Mouse (Mus musculus) left cerebral cortex, adult 8-10 months (tissue): ENCODE measurements around the gene Gm28434. TPM values are rescaled to one million over a fixed set of nuclear protein-coding genes. Genes with fewer than 3 reads are reported as not detected.

Experiments
- DNase-seq, 2 experiments: peaks; one replicate each; pipeline ENCODE4 v3.0.0; 2022; ENCODE audit warnings: low spot score in 2 of 2
- total RNA-seq, 4 experiments: library from RNA; stranded (reverse); gene quantifications; 2 replicates each; pipeline ENCODE4 v1.2.4; 2022

Gene Gm28434
- total RNA-seq, result not detected

DNA sequence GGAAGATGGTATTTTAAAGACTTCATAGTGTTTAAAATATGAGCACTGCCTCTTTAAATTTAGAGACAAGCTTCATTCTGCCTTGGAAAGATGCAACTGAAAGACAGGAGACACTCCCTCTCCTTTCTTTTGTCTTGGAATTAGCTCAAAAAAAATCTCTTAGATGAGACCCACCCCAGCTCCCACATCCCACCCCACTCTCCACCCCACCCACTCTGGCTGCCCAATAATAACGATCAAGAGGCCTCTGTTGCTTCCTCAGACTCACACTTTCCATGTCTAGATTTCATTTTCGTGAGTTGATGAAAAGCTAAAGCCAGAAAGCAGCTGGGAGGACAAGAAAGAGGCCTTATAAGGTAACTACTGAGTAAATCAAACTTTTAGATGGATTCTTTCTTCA, at the start of gene Gm28434, which contains the start of gene 2310003L06Rik:
Gene Gm28434, plus strand, starts transcription at position 317 of the 400 bp plus-strand sequence.
Gene 2310003L06Rik, plus strand, starts transcription at position 259 of the 400 bp plus-strand sequence.
- no peak for DNase-seq

DNA sequence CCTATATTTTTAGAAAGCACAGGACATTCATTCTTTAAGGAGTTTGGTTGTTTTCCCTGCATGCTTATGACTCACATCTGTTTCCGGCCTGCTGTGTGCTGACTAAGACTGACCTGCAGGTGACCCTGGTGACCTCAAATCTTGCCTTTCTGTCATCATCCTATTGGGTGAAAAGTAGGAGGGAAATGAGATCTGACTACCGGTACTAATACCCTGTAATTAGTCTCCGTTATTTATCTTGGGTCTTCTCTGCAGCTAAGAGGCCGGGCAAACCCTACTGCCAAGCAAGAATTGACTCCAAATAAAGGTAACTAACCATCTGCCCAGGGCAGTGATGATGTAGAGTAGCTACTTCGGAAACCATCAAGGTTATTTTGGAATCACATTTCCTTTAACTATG, 43.9 kb upstream of the Gm28434 start, which contains the start of gene Csn3:
Gene Csn3, plus strand, starts transcription at position 208 of the 400 bp plus-strand sequence.
- no peak for DNase-seq

DNA sequence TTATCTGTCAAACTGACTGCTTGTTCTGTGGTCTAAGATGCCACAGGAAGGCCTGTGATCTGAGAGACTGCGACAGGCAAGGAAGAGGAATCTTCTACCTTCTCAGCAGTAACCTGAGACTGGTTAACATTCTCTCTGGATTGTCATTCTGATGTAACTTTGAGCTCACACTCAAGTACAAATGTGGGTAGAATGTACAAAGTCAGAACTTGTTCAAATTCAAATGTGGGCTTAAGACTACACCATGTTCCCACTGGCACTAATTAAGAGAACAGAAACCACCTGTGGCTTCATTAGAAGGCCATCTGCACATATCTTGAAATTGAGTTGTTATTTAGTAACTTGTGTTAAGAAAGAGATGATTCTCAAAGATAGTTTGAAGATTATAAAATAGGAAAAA, 37.7 kb upstream of the Gm28434 start:
- DNase-seq, result no peak

DNA sequence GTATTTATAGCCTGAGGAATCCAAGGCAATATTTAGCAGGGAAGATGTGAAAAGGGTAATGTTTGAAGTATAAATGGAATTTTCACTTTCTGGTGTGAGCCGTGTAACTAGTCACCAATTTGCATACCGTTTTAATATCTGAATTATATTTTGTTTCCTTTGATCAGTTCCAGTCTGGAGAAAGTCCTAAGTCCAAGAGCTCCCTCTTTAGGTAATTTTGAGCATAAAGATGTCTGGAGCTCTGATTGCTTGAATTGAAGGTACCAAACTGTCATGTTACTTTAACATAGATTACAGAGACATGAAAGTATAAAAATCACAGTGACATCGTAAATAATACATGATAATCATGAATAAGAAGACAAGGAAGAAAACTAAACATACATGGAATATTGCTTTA, 28.6 kb upstream of the Gm28434 start:
- DNase-seq, result no peak

DNA sequence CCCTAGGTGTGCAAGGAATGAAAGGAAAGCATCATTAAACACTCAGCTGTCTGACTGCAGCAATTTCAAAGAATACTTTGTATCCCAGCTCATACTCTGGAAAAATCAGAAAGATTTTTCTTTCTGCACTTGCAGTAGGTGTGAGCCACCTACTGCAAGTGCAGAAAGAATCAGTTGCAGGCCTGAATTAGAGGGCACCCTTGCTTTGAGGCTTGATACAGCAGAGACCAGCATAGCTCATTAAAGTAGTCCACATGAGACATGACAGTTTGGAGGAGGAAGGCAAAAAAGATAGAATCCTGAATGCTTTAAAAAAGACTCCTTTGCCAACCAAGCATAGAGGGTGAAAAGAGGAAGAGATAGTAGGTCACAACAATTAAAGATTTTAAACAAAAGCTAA, 26.8 kb upstream of the Gm28434 start:
- DNase-seq, result no peak

DNA sequence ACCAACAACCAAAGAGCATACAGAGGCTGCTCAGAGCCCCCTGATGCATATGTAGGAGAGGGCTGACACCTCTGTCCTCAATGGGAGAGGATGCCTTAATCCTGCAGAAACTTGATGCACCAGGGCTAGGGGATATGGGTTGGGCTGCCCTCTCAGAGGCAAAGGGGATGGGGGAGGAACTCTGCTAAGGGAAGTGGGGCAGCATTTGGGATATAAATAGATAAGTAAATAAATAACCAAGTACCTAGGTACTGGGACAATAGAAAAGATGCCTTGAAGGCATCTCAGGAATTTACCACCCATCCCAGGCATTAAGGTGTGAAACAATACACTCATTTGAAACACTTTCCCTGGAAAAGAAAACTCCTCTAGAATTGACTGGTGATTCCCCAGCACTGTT, 17.5 kb upstream of the Gm28434 start:
- no peak for DNase-seq

DNA sequence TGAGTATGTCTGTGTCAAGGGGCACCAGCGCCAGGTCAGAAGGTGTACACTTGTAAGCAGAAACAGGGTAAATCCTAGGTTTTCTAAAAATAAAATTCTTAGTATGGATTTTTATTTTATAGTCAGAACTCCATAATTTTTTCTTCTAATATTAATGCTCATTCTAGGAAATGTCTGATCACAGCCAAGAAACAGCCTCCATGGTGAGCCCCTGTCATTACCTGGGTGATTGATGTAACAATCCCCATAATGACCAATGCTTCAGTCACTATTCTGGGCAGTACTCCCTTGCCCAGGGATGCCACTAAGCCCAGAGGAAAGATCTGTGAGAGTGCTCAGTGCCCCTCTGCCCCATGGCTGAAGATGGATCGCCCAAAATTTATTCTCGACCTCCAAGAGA, 9.8 kb downstream of the Gm28434 start, which contains the start of gene Cabs1:
Gene Cabs1, plus strand, starts transcription at position 301 of the 400 bp plus-strand sequence.
- DNase-seq, result no peak

DNA sequence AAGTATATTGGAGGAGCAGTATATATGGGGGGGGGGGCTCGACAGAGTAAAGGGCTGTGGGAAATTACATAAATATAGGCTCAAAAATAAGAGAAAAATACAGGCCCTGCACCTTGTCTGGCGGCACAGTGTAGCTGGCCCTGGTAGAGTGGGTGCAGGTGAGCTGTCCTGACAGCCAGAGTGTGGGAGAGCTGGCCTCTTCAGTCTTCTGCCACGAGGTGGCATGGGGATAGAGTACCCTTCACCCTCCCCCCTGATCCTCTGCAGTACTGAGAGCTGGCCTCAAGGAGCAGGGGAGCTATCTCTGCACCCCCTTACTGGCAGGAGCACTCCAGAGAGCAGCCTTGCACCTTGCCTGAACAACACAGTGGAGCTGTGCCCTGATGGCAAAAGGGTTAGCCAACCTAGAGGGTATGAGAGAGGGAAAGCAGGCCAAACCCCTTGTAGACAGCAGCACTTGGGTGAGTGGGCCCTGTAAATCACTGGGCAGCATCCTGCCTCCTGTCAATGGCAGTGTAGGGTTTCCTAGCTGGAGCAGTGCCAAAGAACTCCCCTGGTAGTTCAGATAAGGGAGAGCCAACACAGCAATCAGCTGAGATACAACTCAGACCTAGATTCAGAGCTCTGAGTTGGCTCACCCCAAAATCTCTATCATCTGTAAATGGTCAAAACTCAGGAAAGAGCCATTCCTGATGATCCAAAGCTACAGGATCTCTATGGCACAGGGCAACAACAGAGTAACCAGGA, 13.3 kb downstream of the Gm28434 start:
- no peak for DNase-seq

DNA sequence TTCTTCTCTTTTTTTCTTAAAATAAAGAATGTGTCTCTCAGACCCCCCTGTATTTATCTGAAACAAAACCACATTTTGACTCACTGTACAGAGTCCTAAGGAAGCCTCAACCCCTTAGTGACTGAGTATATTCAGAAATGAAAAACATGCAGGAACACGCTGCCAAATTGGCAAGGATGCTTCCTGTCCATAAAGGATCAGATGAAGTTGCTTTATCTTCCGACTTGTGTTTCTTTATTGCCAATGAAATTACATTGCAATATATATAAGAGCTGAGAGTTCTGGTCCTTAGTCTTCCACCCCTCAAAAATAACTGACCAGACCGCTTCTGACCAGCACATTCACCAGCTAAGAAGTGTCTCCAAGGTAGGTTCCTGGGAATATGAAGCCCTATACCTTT, 32.9 kb downstream of the Gm28434 start, which contains the start of gene Smr3a:
Gene Smr3a, plus strand, starts transcription at position 301 of the 400 bp plus-strand sequence.
- no peak for DNase-seq

DNA sequence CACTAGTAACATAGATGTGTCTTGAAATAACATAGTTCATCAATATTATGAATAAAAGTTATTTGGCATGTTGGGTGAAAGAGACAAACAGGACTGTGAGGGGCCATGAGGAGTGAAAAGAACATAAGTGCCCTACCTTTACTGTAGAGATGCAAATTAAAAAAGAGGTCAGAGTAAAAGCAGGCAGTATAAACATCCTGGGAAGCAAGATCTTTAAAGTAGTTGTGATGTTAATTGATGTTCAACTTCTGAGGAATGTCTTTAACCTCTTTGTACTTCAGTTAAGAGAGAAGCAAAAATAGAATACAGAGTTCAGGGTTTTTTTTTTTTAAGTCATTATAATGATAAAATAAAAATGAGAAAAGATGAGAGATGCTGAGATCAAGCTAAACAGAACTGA, 35.9 kb downstream of the Gm28434 start:
- no peak for DNase-seq

Other genes starting within 250 kb of the Gm28434 start
- gene Csn1s2a, start 194.9 kb upstream of the Gm28434 start, total RNA-seq, result not detected
- not detected for gene Csn1s2b, start 161.4 kb upstream of the Gm28434 start, total RNA-seq
- not detected for gene Prr27, start 143.8 kb upstream of the Gm28434 start, total RNA-seq
- not detected for gene Odam, start 84.5 kb upstream of the Gm28434 start, total RNA-seq
- not detected for gene Csn3, start 43.9 kb upstream of the Gm28434 start, total RNA-seq
- not detected for gene 2310003L06Rik, start 58 bp upstream of the Gm28434 start, total RNA-seq
- gene Cabs1, start 9.9 kb downstream of the Gm28434 start, total RNA-seq, result not detected
- gene Smr3a, start 33.0 kb downstream of the Gm28434 start, total RNA-seq, result not detected
- gene Smr2, start 117.0 kb downstream of the Gm28434 start, total RNA-seq, result not detected
- gene Gm11116, start 142.0 kb downstream of the Gm28434 start, total RNA-seq, result not detected
- not detected for gene Gm11115, start 184.6 kb downstream of the Gm28434 start, total RNA-seq